Mouse (Mus musculus) frontal cortex, postnatal 10 days (tissue): ENCODE data around the gene Becn1.

Experiments used
- DNase-seq, 2 experiments: peaks; one replicate each; pipeline ENCODE4 v3.0.0; 2022; ENCODE audit warnings: low spot score in 2 of 2, mixed read lengths in 1 of 2

The Becn1 gene

GRCm38 (mm10) chr11:101238071-101238647 is 63.9 kb downstream of the Becn1 start:
- no peak for DNase-seq

GRCm38 (mm10) chr11:101236782-101237181 is 65.3 kb downstream of the Becn1 start:
- no peak for DNase-seq
